Mouse (Mus musculus): Measurements from ENCODE around the gene Nrxn1.

Gene Nrxn1

GRCm38 (mm10) chr17:90676676-90677075 lies 416.2 kb downstream of the Nrxn1 start:
- DNase-seq (ENCODE audit: extremely low spot score, low read depth, low spot score) = no peak

GRCm38 (mm10) chr17:90662318-90662717 lies 430.6 kb downstream of the Nrxn1 start:
- no peak for DNase-seq (ENCODE audit: extremely low spot score, low read depth, low spot score)

GRCm38 (mm10) chr17:90654506-90654905 lies 438.4 kb downstream of the Nrxn1 start:
- no peak for DNase-seq (ENCODE audit: extremely low spot score, low read depth, low spot score)

- DNase-seq (ENCODE audit: extremely low spot score, low read depth, low spot score) = no peak
Measured at GRCm38 (mm10) chr17:90653347-90653746, 439.5 kb downstream of the Nrxn1 start.

- DNase-seq (ENCODE audit: extremely low spot score, low read depth, low spot score) = no peak
Measured at GRCm38 (mm10) chr17:90650279-90650678, 442.6 kb downstream of the Nrxn1 start.

GRCm38 (mm10) chr17:90638970-90639524 lies 453.8 kb downstream of the Nrxn1 start:
- DNase-seq (ENCODE audit: extremely low spot score, low read depth, low spot score) = no peak

- no peak for DNase-seq (ENCODE audit: extremely low spot score, low read depth, low spot score)
Measured at GRCm38 (mm10) chr17:90638183-90638727, 454.6 kb downstream of the Nrxn1 start.

GRCm38 (mm10) chr17:90631371-90631770 lies 461.5 kb downstream of the Nrxn1 start:
- no peak for DNase-seq (ENCODE audit: extremely low spot score, low read depth, low spot score)

GRCm38 (mm10) chr17:90629851-90630250 lies 463.0 kb downstream of the Nrxn1 start:
- no peak for DNase-seq (ENCODE audit: extremely low spot score, low read depth, low spot score)

- no peak for DNase-seq (ENCODE audit: extremely low spot score, low read depth, low spot score)
Measured at GRCm38 (mm10) chr17:90628469-90628868, 464.4 kb downstream of the Nrxn1 start.

- no peak for DNase-seq (ENCODE audit: extremely low spot score, low read depth, low spot score)
Measured at GRCm38 (mm10) chr17:90628004-90628403, 464.9 kb downstream of the Nrxn1 start.

- DNase-seq (ENCODE audit: extremely low spot score, low read depth, low spot score) = no peak
Measured at GRCm38 (mm10) chr17:90627395-90627794, 465.5 kb downstream of the Nrxn1 start.

- no peak for DNase-seq (ENCODE audit: extremely low spot score, low read depth, low spot score)
Measured at GRCm38 (mm10) chr17:90624591-90625266, 468.1 kb downstream of the Nrxn1 start.

- no peak for DNase-seq (ENCODE audit: extremely low spot score, low read depth, low spot score)
Measured at GRCm38 (mm10) chr17:90621828-90622227, 471.0 kb downstream of the Nrxn1 start.

- no peak for DNase-seq (ENCODE audit: extremely low spot score, low read depth, low spot score)
Measured at GRCm38 (mm10) chr17:90615019-90615418, 477.9 kb downstream of the Nrxn1 start.

GRCm38 (mm10) chr17:90607427-90607806 lies 485.5 kb downstream of the Nrxn1 start:
- no peak for DNase-seq (ENCODE audit: extremely low spot score, low read depth, low spot score)

- DNase-seq (ENCODE audit: extremely low spot score, low read depth, low spot score) = no peak
Measured at GRCm38 (mm10) chr17:90606718-90607426, 486.0 kb downstream of the Nrxn1 start.

- DNase-seq (ENCODE audit: extremely low spot score, low read depth, low spot score) = no peak
Measured at GRCm38 (mm10) chr17:90599570-90600524, 493.0 kb downstream of the Nrxn1 start.

- DNase-seq (ENCODE audit: extremely low spot score, low read depth, low spot score) = no peak
Measured at GRCm38 (mm10) chr17:90594798-90595533, 497.9 kb downstream of the Nrxn1 start.

- DNase-seq (ENCODE audit: extremely low spot score, low read depth, low spot score) = no peak
Measured at GRCm38 (mm10) chr17:90586891-90587290, 506.0 kb downstream of the Nrxn1 start.
